Mouse (Mus musculus) retina, postnatal 7 days (tissue): ENCODE results near the gene Nlrp5.
"Not testable (repeated sequence)": the region's sequence is repeated elsewhere in the genome, so short reads cannot be mapped to it uniquely, and the experiment has no call there.

Experiments used
- DNase-seq: peaks from one replicate; pipeline ENCODE4 v3.0.0-alpha.2; 2012; ENCODE audit warnings: low read depth, low spot score

The Nlrp5 gene

GRCm38 (mm10) chr7:23385589-23385988, at the start of gene Nlrp5:
Nlrp5 (plus strand) TSS chr7:23385889.
- no peak for DNase-seq

GRCm38 (mm10) chr7:23358311-23358710, 27.4 kb upstream of the Nlrp5 start:
- not testable (repeated sequence) for DNase-seq

DNA sequence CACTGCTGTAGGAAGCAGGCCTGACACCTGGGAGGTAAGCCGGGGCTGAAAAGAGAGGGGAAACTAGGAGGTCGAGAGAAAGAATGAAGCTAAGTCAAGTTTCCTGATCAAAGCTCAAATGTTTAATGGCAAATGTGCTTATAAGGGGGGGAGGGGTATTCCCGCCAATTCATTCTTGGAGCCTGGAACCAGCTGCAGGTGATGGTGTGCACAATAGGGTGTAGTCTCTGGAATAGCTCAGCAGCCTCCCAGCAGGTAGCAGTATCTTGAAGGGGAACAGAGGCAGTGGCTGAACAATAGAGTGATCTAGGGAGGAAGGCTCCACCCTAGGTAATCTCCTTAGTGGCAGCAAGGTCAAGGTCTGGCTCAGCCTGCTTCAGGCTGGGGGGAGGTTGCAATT, 84.5 kb downstream of the Nlrp5 start:
- DNase-seq, result not testable (repeated sequence)

GRCm38 (mm10) chr7:23470832-23471231, 85.1 kb downstream of the Nlrp5 start:
- not testable (repeated sequence) for DNase-seq

DNA sequence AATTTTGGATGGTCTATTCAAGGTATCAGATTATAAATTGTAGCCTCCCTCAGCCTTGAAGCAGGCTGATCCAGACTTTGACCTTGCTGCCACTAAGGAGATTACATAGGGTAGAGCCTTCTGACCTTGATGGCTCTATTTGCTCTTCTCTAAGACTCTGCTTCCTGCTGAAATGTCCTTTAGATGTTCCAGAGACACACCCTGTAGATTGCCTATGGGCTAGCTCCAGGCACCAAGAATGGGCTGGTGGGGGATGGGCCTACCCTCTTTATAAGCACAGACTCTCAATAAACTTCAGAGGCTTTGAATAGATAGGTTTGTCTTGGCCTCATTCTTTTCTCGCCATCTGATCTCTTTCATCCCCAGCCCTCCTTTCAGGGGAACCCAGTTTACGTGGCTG, 87.2 kb downstream of the Nlrp5 start:
- DNase-seq, result not testable (repeated sequence)
